Mouse (Mus musculus): ENCODE results near the gene C1qtnf4.

C1qtnf4 gene

DNA sequence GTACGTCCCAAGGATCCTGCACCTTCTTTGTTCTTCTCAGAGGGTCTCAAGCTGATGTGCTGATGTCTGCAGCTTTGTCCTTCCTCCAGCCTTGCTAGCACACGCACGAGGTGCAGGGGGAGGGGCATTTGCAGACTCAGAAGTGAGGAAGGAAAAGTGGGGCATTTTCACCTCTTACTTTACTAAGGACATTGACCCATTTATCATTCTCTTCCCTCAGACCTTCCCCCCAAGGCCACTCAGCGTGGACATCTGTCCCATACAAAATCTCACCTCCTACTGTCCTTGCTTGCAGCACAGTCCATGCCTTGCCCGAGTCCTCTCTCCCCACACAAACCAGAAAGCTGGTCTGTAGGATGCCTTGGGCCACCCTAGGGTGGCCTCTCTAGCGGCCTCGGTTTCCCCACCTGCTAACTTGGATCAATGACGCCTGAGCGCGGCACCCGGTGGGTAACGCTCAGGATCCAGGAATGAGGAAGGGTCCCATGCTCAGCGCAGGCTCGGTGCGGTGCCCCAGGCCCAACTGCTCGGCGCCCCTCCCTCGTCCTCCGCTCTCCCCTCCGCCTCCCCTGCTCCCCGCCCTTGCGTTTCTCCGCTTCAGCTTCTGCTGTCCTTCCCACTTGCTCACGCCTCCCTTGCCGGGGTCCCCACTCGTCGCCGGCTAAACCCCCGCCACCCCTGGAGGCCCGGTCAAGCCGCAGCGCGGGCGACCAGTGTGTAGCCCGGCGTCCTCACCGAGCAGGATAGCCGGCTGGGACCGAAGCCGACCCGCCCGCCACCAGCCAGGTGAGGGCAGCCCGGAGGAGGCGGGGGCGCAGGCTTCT lies at the start of gene C1qtnf4:
Gene C1qtnf4, plus strand, starts transcription at position 643 of the 824 bp plus-strand sequence.
- peak; percentile 70 for DNase-seq

DNA sequence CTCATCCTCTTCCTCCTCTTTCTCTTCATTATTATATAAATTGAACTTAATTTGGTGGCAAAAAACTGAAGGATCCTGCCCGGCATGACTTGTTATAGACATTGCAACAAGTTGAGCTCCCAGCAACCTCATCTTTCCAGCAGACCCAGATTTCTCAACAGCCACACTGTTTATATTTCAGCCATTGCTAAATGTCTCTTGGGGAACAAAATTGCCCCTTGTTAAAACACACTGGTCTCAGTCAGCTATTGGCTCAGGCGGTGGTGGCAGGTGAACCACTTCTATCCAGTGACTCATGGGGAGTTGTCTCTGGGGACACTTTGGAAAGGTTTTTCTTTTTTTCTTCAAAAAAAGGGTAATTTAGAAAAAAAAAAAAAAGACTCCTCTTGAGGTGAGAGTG lies 47.0 kb upstream of the C1qtnf4 start:
- no peak for DNase-seq

DNA sequence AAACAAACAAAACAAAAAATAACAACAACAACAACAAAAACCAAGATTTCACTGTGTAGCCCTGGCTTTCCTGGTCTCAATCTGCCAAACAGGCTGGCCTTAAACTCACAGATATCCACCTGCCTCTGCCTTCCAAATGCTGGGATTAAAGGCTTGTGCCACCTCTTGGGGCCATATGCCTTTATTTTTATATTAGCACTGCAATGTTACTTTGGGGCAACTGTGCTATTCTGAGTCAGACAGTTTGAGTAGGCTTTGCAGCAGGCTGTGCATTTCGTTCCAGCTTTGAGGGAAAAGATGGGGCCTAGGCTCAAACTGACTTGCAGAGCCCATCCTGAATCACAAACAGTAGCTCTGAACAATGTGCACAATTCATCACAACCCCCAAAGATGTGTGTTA lies 42.0 kb upstream of the C1qtnf4 start:
- DNase-seq = no peak

DNA sequence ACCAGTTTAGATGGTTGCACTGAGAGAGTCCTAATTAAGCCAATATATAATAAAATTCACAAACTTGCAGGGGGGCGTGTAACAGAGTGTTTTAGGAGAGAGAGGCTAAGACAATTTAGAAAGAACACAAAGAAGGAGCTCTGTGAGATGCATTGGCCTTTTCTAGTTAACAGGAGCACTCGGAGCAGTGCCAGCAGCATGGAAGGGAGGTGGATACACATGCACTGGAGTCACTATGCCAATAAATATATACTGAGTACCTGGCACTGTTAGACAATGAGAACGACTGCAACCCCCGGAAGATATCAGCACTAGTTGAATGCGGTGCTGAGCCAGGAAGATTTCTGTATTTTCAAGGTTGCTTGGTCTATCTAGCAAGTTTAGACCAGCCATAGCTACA lies 41.4 kb upstream of the C1qtnf4 start:
- no peak for DNase-seq

DNA sequence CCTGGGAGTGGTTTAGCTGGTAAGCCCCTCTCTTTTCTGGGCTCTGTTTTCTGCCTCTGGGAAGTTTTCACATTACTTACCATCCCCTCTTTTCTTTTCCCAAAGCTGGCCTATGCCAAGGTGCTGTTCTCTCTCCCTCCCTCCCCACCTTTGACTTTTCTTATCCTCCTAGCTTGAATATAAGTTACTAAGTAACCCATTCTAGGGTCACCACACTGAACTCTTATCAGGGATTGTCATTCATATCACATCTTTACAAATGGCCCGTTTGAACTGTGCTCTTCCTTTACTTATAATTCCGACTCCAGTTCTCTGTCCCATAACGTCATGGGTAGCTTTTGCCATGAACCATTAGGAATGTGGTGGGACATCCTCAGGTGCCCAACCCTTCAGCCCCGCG lies 40.4 kb upstream of the C1qtnf4 start:
- DNase-seq = no peak

DNA sequence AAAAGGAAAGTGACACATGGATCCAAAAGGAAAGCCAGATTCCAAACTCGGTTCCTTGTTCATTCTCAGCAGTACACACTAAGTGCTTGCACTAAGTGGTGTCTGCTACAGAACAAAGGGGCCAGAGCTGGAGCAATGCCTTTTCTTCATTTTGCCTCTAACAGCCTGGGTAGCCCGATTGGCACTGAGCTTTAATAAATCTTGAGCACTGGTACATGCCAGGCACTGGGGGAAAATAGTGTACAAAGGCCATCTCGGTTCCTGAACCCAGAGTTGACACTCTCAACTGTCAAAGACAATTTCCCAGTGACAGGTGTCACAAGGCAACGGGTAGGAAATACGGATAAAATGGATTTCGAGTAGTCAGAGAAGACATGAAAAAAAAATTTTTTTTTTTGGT lies 39.5 kb upstream of the C1qtnf4 start:
- DNase-seq = no peak

DNA sequence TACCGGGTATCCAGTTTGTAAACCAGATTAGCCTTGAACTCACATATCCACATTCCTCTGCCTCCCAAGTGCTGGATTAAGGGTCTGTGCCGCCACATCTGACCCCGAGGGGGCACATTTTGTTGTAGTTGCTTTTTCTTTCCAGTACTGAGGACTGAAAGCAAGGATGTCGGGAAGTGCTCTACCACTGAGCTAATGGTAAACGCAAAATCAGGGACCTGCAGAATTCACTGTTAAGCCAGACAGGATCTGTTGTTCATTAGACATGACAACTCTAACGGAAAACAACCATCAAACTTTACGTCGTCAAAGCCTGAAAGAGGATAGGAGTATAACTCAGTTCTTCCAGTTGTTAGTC lies 39.1 kb upstream of the C1qtnf4 start:
- DNase-seq = no peak

DNA sequence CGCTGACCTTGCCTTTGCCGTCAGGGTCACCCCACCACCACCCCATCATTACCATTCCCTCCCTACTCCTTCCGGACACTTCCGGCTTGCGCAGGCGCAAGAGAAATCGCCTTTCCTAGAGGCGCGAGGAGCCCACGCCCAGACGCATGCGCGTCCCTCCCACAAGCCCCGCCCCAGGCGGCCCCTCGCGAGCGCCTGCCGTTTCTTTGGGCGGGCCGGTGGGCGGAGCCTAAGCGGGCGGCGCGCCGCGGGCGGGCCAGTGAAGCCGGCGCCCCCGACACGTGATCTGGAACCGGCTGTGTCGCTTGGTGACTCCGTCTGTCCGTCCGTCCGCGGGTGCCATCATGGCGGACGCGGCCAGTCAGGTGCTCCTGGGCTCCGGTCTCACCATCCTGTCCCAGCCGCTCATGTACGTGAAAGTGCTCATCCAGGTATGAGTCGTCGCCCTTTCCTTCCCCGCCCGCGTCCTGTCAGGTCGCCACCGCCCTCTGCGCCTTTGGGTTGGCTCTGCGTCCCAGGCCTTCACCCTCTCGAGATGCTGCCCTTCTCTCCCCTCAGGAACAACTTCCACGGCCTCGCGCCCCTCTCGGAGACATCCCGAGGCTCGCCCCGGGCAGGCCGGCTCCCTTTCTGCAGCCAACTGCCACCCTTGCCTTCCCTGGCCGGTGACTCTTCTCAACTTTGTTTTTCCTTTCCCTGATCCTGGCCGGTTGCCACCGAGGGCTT lies 38.5 kb upstream of the C1qtnf4 start, which contains the start of gene Mtch2:
Gene Mtch2, plus strand, starts transcription at position 201 of the 726 bp plus-strand sequence.
- peak; percentile 99 for DNase-seq

DNA sequence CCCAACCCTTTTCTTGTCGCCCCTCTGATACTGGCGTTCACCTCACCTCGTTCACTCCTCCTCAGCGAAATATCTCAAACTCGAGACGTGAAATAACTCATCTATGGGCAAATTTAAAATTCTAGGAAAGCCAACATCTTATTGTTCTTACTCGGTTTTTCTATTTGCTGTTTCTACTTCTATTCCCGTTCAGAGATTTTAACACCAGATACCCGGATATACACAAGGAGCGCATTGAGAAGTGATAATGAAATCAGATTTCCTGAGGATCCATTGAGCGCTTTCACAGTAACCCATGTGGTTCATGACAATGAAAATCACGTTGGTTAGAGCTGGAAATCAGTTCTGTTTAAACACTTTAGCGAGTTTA lies 38.0 kb upstream of the C1qtnf4 start:
- no peak for DNase-seq

DNA sequence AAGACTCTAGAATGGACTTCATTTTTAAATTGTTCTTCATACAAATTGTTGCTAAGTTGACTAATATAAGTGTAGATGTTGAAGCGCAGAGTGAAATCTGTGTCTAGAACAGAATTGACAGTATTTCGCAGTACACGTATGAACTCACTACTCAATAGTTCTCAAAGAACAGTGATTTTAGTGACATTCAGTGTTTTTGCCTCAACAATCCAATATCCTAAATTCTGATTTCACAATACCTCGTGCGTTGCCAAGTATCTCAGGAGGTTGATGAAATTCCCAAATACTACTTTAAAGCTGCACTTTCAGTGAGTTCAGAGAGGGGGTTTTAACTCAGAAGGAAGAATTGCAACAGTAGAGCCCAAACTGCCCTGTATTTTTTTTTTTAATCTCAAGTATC lies 37.3 kb upstream of the C1qtnf4 start:
- DNase-seq = no peak

DNA sequence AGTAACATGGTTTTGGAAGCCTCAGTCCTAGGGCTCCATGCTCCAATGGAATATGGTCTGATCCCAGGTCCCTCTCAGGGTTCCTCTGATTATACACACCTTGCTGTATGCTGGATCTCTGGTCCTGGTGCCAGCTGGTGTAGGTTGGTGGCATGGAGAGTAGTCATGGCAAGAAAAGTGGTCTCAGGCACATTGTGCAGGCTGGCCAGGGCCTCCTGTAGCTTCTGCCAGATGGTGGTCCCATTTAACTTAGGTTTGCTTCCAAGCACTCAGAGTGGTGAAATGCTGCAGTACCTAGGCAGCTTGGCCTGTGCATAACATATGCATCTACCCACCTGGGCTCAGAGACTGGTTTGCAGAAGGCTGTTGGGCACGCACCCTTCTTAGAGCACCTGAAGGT lies 35.3 kb upstream of the C1qtnf4 start:
- peak; percentile 67 for DNase-seq

DNA sequence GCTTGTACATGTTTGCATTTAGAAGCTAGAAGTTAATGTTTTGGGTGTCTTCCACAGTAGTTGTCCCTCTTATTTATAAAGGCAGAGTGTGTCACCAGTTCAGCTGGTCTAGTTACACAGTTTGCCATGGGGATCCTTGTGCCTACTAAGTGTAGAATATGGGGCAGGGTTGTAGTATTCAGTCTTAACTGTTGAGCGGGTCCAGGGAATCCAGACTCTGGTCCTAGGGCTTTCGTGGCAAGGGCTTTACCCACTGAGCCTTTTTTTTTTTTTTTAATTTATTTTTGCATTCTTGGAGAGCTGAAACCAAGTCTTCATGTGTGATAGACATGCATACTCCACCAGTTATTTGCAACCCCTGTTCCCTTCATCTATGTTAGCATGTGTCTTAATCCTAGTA lies 24.2 kb upstream of the C1qtnf4 start:
- DNase-seq = no peak

DNA sequence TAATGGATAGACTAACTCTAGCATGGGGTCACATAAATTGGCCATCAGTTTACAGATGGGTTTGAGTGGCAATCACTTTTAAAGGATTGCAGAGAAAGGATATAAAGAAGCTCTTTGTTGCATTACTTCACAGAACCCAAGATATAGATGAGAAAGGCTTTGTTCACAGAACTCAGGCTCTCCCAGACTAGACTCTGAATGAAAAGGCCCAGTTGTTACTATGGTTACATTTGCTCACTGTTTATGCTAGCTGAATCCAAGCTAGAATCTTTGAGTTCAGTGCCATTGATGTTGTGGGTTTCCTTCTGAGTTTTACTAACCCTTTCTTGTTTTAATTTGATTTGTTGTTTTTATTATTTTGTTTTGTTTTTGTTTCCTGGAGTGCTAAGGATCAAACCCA lies 21.5 kb upstream of the C1qtnf4 start:
- DNase-seq = no peak

DNA sequence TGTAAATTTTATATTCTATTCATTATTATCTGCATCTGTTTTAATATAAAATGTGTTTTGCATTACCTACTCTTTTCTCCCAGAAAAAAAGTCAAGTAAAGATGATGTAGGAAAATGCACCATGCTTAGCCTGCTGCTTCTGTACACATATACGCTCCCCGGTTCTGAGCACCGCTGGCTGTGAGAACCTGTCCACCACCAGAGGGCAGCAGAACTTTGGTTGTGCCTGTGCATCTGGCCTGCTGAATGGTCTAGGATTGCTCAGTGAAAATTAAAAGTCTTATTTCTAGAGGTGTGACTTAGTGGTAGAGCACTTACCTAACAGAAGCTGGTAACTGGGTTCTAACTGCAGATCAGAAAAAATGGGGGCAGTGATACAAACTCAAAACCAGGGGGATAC lies 19.1 kb upstream of the C1qtnf4 start:
- DNase-seq = peak; percentile 85

DNA sequence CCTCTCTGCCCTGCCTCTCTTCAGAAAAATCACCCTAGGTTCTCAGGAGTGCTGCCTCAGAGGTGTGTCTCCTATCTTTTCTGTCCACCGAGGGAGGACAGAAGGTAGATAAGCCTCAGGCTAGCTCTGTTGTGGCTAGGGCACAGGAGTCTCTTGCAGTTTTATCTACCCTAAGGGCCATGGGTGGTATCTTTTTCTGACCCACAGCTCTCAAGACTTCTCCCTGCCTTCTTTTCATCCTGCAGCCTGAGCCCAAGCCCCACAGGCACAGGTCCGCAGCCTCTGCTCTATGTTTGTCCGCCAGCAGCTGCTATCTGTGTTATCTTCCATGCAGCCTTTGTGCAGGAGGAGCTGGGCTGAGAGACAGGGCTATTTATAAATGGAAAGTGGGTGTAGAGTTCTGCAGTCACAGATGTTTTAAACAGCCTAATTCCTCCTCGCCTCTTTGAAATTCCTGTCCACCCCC lies 15.5 kb upstream of the C1qtnf4 start:
- no peak for DNase-seq

DNA sequence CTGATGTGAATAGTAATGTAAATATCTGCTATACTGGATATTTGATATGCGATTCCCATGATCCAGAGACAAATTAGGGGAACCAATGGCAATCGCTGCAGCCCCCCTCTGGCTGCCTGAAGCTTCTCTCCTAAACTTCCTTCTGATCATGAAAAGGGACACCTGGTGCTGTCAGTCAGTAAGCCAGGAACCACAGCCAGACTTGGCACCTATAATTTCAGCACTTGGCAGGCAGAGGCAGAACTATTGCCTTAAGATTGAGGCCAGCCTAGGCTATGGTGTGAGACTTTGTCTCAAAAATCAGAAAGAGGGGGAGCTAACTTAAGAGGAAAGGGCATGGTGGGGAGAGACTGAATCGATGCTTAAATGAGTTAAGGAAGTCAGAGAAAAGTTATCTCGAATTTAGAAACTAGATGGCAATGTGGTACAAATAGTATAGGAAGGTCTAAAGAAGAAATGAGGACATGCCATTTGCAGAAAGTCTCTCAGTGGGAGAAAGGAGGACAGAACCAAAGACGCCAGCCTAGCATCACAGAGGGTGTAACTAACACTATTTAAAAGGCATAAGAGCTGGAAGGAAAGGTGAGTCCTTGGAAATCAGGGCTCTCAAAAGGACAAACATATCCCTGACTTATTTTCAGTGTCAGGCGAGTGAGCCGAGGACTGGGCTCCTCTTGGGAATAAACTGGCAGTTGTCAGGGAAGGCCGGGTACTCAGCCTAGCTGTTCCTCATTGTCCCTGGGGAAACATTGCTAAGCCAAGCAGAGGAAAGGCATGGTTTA lies 14.3 kb upstream of the C1qtnf4 start:
- no peak for DNase-seq

DNA sequence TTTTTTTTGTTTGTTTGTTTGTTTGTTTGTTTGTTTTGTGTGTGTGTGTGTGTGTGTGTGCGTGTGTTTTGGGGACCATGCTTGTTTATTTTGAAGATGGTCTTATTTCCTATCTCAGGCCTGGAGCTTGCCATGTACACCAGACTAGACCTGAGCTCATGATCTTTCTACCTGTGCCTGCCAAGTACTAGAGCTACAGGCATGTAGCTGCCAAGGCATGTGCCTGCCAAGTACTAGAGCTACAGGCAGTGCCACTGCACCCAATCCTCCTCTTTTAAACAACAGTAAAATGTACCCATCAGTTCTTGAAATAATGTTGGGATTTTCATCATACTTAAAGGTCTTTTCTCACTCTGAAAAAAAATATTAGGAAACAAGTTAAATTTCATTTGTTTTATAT lies 11.6 kb upstream of the C1qtnf4 start:
- DNase-seq = no peak

DNA sequence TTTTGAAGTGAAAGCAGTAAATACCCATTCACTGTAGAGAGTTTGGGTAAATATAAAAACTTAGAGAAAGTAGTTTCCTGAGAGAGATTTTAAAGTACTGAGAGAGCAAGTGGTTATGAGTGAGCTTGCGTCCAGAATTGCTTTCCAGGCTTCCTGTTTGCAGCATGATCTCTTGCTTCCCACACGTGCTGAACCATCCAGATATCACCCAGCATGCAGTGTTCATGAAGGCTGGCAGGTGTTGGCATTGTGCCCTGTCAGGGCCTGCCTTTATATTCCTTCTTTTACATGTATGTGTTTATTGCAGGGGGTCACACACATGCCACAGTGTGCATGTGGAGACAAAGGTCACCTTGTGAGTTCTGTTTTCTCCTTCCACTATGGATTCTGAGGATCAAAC lies 10.4 kb upstream of the C1qtnf4 start:
- no peak for DNase-seq

DNA sequence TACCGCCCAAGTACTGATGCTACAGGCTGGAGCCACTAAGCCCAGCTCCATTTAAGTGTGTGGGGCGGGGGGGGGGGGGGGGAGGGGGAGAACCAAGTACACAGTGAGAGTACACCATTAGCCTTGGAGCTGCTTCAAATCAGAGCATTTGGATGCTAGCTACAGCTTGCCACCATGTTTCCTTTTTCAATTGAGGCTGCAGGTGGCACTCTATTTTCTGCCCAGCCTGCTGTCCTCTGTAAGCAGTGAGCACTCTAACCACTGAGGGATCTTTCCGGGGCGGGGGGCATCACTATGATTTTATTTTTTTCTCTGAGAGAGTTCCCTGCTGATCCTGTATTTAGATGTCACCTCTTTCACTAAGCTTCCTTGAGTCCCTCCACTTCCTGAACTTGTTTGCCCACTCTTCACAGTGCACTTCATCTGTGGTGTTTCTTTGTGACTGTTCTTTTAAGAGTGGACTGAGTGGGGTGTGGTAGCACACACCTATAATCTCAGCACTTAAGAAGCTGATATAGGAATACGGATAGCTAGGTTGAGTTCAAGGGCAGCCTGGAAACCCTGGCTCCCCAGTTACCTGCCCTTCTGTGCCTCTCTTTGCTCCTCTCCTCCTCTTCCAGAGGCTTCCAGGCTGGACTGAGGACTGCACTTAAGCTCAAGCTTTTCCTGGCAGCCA lies 7.9 kb upstream of the C1qtnf4 start:
- no peak for DNase-seq

DNA sequence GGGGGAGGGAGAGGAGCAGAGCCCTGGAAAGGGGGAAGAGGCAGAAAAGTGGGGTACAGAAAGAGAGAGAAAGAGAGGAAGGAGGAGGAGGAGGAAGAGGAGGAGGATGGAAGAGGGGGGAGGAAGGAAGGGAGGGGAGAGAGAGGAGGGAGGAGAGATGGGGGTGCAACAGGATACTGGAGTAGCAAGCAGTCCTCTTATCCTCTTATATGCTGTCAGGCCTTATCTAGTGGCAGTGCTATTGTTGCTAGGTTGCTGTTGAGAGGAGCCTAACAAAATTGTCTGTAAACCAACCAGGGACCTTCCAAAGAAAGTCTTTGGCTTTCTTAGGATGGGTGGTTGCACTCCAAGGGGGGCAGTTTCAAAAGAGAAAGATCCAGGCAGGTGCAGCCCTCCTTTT lies 6.2 kb upstream of the C1qtnf4 start:
- no peak for DNase-seq

DNA sequence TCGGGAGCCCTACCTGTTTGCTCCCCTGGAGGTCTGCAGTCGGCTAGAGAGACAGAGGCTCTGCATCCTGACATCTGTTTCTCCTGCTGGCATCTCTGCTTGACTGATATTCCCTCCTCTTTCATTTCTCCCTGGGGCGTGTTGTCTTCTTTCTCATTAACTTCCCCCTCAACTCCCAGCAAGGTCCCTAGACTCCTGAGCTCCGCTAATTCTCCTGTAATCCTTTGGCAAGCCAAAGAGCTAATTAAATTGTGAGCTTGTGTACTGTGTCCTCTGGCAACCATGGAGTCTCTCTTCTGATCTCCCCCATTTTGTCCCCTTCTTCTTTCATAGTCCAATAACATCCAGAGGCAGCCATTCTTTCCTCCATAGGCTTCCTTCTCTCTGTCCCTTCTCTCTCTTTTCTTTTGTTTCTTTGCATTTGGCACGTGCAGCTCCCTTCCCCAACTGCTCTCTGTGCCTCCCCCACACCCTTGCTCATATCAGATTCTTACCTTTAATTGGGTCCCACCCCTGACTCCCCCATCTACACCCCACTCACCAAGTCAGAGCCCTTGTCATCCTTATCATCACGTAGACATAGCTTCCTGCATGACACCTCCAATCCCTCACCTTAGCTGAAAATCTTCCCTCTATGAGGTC lies 5.4 kb upstream of the C1qtnf4 start:
- no peak for DNase-seq

DNA sequence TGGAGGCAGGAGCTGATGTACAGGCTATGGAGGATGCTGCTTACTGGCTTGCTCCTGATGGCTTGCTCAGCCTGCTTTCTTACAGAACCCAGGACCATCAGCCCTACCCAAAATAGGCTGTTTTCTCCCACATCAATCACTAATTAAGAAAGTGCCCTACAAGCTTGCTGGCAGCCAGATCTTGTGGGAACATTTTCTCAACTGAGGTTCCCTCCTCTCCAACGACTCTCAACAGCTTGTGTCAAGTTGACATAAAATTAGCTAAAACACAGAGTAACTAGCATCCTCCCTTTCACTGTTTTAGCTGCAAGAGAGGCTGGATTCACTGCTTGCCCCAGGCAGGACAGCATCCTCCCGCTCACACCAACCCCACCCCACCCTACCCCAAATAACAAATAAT lies 3.8 kb upstream of the C1qtnf4 start:
- no peak for DNase-seq

DNA sequence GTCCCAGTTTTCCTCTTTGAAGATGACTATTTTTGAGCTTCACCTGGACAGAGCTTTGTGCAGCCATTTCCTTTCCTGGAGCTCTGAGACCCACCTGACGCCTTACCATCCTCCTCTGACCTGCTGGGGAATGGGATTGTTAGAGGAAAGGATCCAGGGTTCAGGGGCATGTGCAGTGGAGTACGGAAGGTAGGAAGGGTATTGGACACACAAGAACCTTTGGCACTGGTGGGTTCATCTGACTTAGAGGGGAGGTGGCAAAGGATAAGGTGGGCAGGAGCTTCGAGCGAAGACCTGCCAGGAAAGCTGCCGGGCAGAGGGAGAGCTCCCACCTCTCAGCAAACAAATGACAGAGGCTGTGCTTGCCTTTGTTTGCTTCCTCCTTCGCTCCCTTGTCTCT lies 776 bp downstream of the C1qtnf4 start:
- no peak for DNase-seq

Data from cerebellum, adult 8-10 months (tissue).